Mouse (Mus musculus) myocyte (in vitro differentiated cells): ENCODE results near the gene Strbp.

Experiments used
- POLR2A ChIP-seq: IDR thresholded peaks from one replicate; pipeline ENCODE4 v1.6.1; 2011; ENCODE audit warnings: low read depth, mild to moderate bottlenecking, control low read depth, moderate library complexity; ENCODE audit not compliant: insufficient read length
- REST ChIP-seq: IDR thresholded peaks from one replicate; pipeline ENCODE4 v1.6.1; 2011; ENCODE audit warnings: mild to moderate bottlenecking, control low read depth, moderate library complexity; ENCODE audit not compliant: insufficient read depth, insufficient read length

- TF ChIP-seq POLR2A (no peak), REST (no peak)
Measured at GRCm38 (mm10) chr2:37460707-37461106, 243.0 kb downstream of the Strbp start.
